Mouse (Mus musculus) lung, postnatal 0 days (tissue): ENCODE data around the gene Gjd3.

Experiments
- CTCF ChIP-seq: IDR thresholded peaks from 2 replicates; pipeline ENCODE4 v1.5.1; 2016; ENCODE audit warnings: antibody characterized with exemption, mild to moderate bottlenecking
- EP300 ChIP-seq: IDR thresholded peaks from 2 replicates; pipeline ENCODE4 v1.6.1; 2016; ENCODE audit warnings: antibody characterized with exemption, mild to moderate bottlenecking, control low read depth

- TF ChIP-seq CTCF (no peak), EP300 (no peak)
Observed at GRCm38 (mm10) chr11:98983551-98983950, 735 bp upstream of the Gjd3 start.
